Mouse (Mus musculus): ENCODE data around the gene Slc27a1. TPM values are rescaled to one million over a fixed set of nuclear protein-coding genes. Genes with fewer than 3 reads are reported as not detected.

Slc27a1 gene
- total RNA-seq, 2 experiments from 2014 or later: 177 to 245 TPM

DNA sequence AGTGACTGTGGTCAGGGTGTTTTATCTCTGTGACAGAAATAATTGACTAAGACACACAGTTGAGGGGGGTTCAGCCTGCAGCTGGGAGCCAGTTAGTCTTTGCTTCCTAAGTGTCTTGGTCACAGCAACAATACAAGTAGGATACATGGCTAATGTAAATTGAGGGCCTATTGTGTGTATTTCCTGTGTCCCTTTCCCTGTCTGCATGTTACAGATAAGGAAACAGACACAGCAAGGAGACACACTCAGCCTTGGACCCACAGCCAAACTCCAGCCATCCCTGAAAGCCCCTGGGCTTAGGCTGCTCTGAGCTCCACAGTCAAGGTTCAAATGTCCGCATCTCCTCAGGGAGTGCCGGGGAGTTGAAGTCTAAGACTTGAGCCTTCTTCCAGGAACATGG lies 14.0 kb upstream of the Slc27a1 start:
- DNase-seq: no peak

DNA sequence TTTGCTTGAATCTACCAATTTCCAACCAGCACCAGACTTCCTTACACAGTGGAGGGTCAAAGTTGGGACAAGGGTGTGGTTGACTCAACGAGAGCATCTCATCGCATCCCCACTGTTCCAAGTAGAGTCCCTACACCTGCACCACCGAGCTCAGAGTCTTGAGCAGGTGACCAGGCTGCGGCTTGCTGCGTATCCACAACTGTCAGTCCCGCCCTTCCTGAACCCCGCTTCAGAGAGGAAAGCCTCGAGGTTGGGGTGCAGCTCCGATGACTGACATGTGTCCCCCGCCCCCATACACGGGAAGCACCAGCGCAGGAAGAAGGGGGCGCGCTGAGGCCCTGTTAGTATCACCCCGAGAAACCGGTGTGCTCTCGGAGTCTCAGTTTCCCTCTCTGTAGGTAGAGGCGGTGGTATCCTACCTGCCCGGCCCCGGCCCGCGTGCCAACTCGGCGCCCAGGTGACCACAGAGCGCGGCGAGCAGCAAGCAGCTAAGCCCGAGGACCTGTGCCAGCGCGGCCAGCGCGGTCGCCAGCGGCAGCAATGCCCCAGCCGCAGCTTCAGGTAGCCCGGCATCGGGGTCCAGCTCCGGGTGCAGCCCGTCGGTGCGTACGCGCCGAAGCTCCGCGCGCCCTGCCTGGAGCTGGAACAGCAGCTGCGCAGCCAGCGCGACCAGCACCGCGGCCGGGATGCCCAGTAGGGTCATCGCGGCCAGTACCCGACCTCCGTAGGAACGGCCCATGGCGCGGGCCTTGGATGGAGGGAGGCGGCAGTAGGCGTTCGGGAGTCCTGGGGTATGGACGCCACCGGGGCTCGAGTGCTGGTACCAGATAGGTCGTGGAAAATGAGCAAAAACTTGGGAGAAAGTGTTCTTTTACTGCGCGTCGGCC lies 10.4 kb upstream of the Slc27a1 start, which contains the start of gene Tmem221:
Gene Tmem221 (minus strand): TSS at position 801 of the 887 bp plus-strand sequence.
- peak; percentile 38 to 41 for DNase-seq

GRCm38 (mm10) chr8:71558958-71559690 lies 9.6 kb upstream of the Slc27a1 start:
- peak; percentile 91 to 92 for DNase-seq

DNA sequence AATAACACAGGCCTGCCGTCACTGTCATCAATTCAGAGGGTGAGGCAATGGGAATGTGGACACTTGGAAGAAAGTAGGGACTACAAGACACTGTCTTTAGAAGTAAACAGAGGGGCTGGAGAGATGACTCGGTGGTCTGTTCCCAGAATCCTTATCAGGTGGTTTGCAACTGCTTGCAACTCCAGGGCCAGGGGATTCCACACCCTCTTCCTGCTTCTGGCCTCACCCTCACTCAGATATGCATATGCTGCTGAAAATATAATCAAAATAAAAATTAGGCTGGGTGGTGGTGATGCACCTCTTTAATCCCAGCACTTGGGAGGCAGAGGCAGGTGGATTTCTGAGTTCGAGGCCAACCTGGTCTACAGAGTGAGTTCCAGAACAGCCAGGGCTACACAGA lies 8.6 kb upstream of the Slc27a1 start:
- DNase-seq: no peak

GRCm38 (mm10) chr8:71560765-71561164 lies 7.9 kb upstream of the Slc27a1 start:
- peak in 1 of 2 experiments; percentile 68 for DNase-seq

DNA sequence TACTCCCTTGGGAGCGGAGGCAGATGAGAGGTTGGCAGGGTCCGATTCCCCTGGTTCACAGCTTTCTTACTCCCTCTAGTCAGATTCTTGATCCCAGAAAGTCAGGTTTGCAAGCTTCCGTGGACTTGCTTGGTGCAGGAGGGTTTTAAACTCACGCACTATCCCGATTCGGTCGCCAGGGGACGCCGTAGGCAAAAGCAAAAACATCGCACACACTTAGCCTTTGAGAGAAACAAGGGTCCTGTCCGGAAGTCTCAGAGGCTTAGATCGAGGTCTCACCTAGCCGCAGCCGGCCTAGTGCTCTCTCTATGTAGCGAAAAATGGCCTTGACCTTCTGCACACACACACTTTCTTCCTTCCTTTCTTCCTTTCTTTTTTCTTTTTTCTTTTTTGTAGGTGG lies 7.3 kb upstream of the Slc27a1 start:
- DNase-seq: peak; percentile 67 to 70

DNA sequence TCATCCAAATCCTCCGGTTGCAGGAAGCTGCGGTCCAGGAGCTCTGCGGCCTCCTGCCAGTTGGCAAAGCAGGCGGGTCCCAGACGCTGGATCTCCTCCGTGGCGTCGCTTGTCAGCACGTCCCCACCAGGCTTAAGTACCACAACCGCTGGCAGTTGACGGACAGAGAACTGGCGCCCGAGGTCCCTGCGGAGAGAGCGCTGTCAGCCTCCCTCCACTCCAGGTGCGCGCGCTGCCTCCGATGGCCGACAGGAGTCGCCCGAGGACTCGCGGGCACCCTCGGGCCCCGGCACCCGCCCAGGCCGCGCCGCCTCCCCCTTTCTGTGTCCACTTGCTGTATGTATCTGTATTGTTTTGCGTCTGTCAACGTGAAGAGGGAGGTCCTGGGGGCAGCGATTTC lies 5.9 kb upstream of the Slc27a1 start:
- peak; percentile 89 to 94 for DNase-seq

- DNase-seq: no peak
Observed at GRCm38 (mm10) chr8:71563992-71564391, 4.7 kb upstream of the Slc27a1 start.

DNA sequence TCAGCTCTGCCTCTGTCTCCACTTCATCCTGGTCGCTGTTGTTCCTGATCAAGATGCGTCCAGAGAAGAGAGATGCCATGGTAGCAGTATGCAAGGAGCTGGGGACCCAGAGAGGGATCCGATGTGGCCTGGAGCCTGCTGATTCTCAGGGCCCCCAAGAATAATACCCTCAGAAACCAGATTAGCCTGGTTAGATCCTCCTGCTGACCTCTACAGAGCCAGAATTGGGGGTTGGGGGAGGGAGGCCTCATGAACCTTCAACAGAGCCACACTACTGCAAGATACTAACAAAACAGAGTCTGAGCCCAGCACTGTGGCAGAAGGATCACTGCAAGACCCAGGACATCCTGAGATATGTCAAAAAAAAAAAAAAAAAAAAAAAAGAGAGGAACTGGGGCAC lies 2.2 kb upstream of the Slc27a1 start, which contains the start of gene Nxnl1:
Gene Nxnl1 (minus strand): TSS at position 101 of the 400 bp plus-strand sequence.
- no peak for DNase-seq

- no peak for DNase-seq
Observed at GRCm38 (mm10) chr8:71567587-71567986, 1.1 kb upstream of the Slc27a1 start.

DNA sequence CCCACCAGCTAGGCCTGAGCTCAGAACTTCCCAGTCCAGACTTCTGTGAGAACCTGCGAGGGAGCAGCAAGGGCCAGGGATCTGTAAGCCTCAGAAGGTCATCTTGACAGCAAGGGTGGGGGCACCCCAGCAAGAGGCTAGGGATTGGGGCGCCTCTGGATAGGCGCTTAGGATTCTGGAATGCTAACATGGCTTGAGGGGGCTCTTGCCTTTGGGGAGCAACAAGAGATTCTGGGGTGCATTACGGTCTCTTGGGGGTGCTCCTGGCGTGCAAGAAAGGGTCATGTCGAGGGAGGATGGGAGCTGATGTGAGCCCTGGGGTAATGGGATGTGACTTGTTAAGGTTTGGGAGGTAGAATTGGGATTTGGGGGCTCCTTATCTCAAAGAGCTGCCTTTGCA lies 259 bp downstream of the Slc27a1 start:
- no peak for DNase-seq

DNA sequence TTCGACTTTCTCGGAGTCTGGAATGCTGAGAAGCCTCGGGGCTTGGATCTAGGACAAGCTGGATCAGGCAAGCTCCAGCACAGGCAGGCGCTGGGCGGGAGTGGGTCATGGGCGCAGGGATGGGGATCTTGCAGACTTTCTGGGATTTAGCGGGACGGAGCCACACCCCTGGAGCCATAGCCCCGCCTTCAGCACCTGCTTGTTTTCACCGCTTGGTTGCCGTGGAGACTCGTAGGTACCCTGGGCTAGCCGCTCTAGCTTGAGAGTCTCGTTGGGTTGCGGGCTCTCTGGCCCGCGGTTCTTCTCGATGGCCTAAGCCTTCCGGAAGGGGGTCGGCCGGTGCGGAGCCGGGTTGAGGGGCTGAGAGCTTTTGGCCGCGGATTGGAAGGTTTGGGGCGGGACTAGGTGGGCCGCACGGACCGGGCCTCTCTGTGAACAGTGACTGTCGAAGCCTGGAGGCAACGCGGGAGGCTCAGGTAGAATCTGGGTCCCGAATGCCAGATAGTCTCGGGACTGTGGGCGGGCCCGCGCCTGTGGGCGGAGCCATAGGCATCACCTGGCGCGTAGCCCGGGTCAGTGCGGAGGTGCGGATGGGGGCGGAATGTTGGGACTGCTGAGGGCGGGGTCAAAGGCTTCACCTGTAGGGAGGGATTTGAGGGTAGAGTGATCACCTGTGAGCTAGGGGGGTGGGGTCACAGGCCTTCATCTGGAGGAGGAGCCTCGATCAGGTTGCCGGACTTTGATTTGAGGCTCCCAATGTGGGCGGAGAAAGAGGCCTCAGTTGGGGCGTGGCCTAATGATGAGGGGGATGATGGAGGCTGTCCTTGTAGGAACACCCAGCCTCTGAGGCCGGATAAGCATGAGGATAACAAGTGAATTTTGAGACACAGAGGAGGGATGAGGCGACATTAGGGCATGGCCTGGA lies 946 bp downstream of the Slc27a1 start:
- DNase-seq: peak; percentile 87 to 90

GRCm38 (mm10) chr8:71570291-71570954 lies 1.7 kb downstream of the Slc27a1 start:
- peak; percentile 97 for DNase-seq

GRCm38 (mm10) chr8:71572077-71572476 lies 3.4 kb downstream of the Slc27a1 start:
- no peak for DNase-seq

- peak; percentile 72 to 87 for DNase-seq
Observed at GRCm38 (mm10) chr8:71572847-71573633, 4.4 kb downstream of the Slc27a1 start.

DNA sequence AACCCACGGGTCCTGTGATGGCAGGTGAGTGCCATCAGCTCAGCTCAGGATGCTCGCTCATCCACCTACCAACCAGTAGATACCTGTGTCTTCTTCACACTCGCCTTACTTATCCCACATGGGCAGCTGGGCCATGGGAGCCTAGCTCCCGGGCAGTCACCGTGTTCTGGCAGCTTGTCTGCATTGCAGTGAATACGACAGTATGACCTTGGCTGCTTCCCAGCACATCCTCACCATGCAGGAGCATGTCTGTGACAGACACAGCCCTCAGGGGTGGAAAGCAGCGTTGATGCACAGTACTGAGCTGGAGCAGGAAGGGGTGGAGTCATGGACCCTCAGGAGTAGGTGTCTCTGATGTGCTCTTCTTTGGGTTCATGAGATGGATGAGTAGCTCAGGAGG lies 5.7 kb downstream of the Slc27a1 start:
- DNase-seq: peak; percentile 81 to 85

DNA sequence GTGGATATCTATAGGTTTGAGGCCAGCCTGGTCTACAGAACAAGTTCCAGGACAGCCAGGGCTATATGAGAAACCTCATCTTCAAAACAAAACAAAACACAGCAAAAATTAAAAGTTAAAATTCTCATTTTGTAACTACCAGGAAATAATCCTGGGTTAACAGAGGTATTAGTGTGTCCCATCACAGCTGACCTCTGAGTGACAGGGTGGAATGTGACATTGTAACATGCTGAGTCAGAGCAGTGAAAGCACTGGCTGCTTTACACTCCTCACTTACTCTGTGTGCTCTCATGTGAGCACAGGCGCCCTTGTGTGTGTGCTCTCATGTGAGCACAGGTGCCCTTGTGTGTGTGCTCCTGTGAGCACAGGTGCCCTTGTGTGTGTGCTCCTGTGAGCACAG lies 6.3 kb downstream of the Slc27a1 start:
- no peak for DNase-seq

DNA sequence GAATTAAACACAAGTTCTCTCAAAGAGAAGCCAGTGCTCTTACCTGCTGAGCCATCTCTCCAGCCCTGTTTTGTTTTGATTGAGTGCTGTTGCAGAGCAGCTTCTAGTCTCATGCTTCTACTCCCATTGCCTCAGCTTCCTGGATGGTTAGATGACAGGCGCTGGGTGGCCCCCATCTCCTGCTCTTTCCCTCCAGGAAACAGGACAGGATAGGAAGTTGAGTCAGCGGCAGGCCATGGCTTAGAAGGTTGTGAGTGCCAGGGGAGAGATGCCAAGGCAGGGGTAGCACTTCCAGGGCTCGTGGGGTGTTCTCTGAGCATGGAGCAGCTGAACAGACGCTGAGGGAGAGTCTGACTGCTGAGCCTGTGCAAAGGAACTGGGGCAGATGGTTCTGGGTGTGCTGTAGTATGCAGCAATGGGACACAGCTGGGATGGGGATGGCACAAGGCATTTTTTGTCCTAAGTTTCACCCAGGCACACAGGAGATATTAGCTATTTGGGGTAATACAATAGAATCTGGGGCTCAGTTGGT lies 9.2 kb downstream of the Slc27a1 start:
- DNase-seq: no peak

DNA sequence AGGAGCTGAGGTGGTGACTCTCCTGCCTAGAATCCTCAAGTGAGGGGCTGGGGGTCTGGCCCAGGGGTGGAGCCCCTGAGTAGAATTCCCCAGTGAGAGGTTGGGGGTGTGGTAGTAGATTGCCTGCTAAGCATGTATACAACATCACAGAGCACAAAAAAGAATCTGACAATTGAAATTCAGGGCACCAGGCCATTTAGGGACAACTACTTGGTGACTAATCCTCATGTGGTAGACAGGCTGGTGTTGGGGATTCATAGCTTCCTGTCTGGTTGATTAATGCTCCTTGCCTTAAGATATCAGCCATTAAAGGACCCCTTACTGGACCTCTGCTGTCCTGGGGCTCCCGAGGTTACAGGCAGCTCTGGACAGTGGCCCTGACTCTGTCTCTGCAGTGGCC lies 10.3 kb downstream of the Slc27a1 start:
- no peak for DNase-seq

- DNase-seq: peak; percentile 83 to 89
Observed at GRCm38 (mm10) chr8:71579476-71579875, 10.8 kb downstream of the Slc27a1 start.

Measured in adrenal gland, postnatal 36 days (tissue).